Mouse (Mus musculus): Measurements from ENCODE around the gene Nprl2.
A peak's percentile ranks its signal among the peaks of the same experiment; 100 is the strongest.

Nprl2 gene

DNA sequence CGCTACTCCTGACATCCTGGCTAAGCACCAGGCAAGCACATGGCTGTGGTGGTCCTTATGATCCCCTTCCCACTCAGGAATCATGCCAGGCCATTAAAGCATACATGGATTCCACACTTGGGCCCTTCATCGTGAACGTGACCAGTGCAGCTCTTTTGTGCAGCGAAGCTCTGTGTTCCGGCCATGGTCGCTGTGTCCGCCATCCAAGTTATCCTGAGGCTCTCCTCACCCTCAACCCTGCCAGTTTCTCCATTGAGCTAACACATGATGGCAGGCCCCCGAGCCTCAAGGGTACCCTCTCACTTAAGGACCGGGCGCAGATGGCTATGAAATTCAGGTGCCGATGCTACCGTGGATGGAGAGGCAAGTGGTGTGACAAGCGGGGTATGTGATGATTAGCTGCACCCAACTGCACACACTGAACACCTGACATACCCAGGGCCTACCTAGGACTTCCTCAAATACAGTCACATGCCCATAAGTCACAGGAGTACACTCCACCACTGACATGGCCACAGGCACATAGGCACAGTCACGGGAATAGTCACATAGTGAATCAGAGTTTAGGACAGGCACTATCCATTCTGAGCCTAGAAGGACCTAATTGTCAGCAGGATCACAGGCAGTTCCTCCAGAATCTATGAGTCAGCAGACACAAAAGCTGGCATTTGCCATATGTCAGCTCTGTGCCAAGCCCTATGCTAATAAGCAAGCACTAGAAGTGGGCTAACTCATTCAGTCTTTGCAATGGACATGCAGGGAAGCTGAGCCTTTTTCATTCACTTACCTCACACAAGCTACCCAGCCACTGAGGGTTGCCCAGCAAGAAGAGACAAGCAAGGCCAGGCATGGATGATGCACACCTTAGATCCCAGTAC, 37.2 kb downstream of the Nprl2 start:
- DNase-seq: no peak

DNA sequence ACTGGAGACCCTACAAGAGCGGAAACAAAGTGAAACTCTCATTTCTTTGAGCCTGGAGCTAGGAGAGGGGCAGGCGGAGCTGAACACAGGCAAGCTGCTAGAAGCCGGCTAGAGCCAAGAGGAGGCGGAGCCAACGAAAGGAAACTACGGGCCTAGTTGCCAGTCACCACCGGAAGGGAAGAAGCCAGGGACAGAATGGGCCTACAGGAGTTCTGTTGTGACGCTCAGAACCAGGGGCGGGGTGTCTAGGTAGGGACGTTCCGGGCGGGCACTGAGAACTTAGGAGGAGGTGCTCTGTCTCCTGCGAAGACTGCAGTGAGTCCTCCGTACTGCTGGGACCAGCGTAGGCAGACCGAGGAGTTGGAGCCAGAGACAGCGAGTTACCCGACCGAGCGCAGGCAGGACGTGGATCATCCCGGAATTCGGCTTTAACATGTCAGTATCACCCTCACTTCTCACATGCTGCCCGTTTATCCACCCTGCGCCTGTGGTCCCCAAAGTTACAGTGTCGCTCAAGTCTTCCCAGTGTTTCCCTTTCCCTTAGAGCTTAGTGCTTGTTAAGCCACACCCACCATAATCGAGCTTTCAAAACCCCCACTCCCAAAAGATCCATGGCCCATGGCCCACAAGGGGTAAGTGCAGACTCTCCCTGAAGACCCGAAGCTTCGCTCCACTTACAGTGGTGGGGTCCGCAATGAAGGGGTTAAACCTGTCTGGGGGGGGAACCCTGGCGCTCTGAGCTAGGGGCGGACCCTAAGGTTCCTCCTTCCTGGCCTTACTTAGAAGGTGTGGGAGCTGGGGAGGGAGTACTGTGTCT, 38.7 kb downstream of the Nprl2 start, which contains the start of gene Hyal3:
TSS of gene Hyal3 (plus strand) at position 318 of the 817 bp plus-strand sequence.
- DNase-seq: peak; percentile 75

DNA sequence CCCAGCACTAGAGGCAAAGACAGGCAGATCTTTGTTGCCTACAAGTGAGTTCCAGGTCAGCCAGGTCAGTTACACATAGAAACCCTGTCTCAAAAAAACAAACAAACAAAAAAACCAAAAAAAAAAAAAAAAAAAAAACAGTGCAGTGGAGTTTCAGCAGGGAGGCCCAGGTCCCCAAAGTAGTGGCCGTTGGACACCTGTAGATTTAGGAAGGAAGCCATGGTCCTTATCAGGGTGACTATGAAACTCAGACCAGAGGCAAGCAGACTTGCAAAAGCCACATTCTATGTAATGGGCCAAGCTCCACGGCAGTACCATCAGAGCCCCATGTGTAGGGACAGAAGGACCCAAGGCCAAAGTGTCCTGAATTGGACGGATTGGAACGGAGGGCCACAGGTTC, 39.6 kb downstream of the Nprl2 start:
- DNase-seq: no peak

DNA sequence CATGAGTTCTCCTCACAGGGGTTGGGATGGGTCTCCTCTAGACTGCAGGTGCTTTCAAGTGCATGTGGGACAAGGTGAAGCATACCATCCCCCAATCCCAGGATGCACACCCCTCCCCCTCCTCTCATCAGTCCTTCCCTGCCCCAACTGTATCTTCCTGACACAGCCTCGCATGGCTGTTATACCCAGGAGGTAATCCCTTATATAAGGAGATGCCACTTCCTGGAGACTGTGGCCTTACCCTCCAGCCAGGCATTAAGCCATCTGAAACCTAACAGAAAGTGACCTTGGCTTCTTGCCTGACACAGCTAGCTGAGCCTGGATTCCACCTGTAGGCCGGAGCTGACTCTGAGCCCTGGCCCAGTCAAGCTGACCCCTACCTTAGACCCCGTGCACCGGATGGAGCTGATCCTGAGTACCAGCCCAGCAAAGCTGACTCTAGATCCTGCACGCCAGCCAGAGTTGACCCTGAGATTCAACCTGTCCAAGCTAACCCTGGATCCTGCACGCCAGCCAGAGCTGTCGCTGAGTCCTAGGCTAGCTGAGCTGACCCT, 40.6 kb downstream of the Nprl2 start:
- no peak for DNase-seq

DNA sequence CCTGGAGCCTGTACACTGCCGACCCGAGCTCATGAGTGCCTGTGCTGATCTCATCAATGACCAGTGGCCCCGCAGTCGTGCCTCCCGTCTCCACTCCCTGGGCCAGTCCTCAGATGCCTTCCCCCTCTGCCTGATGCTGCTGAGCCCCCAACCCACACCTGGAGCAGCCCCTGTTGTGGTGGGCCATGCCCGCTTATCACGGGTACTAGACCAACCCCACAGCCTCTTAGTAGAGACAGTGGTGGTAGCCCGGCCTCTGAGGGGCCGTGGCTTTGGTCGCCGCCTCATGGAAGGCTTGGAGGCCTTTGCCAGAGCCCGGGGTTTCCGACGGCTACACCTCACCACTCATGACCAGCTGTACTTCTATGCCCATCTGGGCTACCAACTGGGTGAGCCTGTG, 41.1 kb downstream of the Nprl2 start:
- no peak for DNase-seq

DNA sequence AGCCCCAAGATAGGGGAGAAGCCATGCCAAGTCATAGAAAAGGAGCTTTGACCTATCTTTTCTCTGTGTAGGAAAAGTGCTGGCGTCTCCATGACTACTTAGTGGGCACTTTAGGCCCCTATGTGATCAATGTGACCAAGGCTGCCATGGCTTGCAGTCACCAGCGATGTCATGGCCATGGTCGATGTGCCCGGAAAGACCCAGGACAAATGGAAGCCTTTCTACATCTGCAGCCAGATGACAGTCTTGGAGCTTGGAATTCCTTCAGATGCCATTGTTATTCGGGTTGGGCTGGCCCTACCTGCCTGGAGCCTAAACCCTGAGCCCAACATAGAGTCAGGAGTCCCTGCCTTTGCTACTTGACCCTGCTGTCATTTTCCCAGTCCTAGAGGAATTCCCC, 44.5 kb downstream of the Nprl2 start:
- no peak for DNase-seq

DNA sequence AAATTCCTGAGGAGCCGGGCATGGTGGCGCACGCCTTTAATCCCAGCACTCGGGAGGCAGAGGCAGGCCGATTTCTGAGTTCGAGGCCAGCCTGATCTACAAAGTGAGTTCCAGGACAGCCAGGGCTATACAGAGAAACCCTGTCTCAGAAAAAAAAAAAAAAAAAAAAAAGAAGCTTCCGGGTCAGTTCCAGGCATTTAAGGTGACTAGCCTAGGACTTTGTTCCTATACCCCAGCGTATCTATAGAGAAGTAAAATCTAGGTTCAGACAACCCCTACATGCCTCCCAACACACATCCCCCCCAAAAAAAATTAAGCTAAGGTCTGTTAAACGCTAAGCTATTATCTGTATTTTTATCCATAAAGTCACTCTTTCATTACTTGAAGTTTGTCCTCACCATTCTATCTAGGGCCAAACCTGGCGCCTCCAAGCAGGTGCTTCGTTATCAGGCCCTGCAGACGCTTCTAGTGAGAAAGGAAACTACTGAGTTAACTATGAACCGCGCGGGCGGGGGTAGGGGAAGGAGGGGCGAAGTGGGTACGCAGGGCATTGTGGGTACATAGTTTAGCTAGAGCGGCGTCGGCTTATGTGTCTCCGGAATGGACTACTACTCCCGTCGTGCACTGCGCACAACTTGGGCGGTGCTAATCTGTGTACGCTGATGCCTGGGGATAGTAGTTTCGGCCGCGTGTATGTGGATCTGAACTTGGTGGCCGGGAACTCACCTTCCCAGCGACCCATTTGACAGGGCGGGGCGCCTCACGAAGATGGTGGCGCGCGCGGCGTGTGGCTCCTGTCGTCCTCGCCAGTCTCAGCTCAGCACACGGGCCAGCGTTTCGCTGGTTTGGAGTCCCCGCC, 45.2 kb downstream of the Nprl2 start, which contains the start of gene Ifrd2:
TSS of gene Ifrd2 (plus strand) at position 669 of the 859 bp plus-strand sequence.
- DNase-seq: peak; percentile 94

DNA sequence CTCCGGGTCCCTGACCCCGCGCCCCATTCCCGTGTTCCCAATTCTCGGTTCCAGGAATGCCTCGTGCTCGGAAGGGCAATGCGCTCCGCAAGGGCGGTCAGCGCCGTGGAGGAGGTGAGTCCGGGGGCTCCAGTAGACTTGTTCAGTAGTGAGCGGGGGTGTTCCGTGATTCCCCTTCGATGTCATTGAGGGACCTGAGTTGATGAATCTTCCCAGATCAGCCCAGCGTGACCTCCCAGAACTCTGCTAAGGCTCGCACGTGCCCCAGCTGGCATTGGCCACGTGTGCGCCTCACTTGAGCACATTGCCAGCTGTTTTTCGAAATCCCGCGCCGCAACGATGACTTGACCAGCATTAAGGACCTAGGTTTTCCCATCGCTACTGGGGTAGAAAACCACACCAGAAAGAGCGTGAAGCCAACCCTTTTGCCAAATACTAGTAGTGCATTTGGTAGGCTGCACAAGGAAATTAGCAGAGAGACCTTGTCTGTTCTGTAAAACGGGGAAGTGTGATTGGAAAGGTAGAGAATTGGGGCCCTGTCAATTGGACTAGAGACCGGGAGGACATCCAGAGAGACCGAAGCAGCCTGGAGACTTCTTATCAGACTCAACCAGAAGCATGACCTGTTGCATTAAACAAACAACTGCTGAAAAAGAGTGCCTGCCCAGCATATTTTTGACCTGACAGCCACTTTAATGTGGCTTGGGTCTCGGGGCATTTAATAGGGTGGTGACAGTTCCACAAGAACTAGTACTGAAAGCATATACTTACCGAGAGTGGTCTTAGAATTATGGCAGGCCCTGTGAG, 46.0 kb downstream of the Nprl2 start:
- peak; percentile 62 for DNase-seq

DNA sequence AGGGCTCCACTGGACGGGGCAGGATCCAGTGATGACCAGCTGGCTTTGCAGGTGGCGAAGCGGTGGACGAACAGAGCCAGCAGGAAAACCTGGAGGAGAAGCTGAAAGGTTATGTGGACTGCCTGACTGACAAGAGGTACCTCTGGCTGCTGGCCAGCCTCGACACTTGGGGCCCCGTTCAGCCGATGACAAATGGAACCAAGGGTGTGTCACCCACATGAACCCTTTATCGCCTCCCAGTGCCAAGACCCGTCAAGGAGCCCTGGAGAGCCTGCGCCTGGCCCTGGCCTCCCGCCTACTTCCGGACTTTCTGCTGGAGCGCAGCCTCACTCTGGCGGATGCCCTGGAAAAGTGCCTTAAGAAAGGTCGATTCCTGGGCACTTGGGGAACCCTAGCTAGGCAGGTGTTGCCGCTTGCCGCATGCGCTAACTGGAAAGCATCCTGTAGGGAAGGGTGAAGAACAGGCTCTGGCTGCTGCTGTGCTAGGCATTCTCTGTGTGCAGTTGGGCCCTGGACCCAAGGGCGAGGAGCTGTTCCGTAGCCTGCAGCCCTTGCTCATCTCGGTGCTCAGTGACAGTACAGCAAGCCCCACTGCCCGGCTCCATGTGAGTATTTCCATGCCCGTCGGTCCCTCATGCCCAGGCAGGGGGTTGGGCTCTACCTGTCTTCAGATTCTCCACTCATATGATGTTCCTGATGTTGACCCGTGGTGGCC, 48.2 kb downstream of the Nprl2 start:
- DNase-seq: no peak

DNA sequence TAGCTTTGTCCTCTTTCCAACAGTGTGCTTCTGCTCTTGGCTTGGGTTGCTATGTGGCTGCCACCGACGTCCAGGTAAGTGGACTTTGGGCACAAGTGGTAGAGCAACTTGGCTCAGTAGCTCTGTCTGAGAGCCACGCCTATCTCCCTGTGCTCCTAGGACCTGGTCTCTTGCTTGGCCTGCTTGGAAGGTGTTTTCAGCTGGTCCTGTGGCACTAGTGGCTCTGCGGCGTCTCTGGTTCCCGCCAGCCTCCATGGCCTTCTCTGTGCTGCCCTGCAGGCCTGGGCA, 48.7 kb downstream of the Nprl2 start:
- DNase-seq: no peak

DNA sequence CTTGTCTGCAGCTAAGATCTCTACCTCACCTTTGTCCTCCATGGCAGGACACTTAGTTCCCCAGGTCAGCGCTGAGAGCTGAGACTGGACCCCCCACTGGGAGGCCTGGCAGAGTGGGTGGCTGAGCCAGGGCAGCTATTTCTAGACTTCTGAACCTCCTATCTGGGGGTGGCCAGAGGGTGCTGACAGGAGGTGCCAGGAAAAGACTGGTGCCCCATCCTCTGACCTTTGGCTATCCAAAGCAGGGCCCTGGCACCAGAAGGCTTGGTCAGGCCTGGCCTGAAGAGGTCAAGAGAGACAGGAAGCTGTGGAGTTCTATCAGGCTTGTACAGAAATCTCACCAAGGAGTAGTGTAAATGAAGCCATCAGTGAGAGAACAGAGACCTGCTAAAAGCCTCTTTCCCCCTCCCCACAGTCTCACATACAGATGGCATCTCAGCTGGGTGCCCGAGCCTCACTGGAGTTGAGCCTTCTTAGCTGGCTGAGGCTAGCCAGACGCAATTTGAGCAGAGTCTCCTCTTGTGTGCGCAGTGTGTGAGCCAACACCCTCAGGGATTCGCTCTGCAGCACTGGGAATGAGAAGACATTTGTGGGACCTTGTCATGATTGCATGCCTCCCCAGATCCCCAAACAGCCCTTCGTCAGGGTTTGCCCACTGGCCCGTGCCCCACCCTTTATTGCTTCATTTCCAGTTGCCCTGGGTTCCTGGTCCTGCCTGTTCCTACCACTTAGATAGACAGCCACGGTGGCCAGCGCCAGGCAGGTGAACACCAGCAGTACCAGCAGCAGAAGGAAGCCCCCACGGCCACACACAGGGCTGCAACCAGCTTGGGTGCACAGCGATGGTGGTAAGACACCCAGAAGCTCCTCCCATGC, 51.3 kb downstream of the Nprl2 start:
- no peak for DNase-seq

DNA sequence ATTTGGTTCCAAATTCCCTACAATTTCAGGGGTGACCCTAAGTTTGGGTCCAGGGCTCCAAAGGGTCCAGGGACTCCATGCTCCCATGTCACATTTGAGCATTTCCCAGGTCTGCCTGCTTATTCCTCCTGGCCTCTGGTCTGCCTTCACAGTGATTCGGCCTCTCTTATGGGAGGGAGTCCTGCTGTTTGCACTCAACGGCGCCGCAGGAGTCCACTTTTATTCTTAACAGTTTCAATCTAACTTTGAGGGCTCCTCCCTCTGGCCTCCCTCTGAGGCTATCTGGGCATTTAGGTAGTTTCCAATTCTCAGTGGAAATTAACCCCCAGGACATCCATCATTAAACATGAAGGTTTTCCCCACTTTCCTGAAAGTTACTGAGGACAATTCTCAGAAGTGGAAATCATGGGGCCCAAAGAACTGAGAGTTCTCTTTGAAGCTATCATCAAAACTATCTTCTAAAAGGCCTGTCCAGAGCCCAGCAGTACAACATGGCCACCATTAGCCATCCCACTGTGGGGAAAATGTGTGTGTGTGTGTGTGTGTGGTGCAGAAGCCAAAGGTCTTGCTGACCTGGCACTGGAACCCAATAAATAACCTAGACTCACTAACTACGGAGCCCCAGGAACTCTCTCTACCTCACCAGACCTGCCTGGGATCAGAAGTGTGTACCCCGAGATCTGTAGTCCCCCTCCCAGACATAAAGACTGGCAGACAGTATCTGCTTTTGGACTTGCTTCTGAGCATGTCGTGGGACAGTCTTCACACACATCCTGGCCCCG, 52.4 kb downstream of the Nprl2 start:
- DNase-seq: no peak
